Mouse (Mus musculus): ENCODE data around the gene Gm4353.

Gm4353 gene

GRCm38 (mm10) chr7:116040470-116041019, 43.9 kb downstream of the Gm4353 start:
- no peak for DNase-seq (ENCODE audit: low spot score in 2 of 2)

GRCm38 (mm10) chr7:116039538-116040466, 44.6 kb downstream of the Gm4353 start:
- DNase-seq (ENCODE audit: low spot score in 2 of 2), result peak; percentile 50 to 60

- no peak for DNase-seq (ENCODE audit: low spot score in 2 of 2)
Measured at GRCm38 (mm10) chr7:116039196-116039537, 45.3 kb downstream of the Gm4353 start, which contains the start of gene 1110004F10Rik. TSS of gene 1110004F10Rik (plus strand) at chr7:116039397.

GRCm38 (mm10) chr7:116038511-116038910, 45.9 kb downstream of the Gm4353 start, which contains the start of gene Sox6:
TSS of gene Sox6 (minus strand) at chr7:116038796.
- DNase-seq (ENCODE audit: low spot score in 2 of 2), result no peak

- no peak for DNase-seq (ENCODE audit: low spot score in 2 of 2)
Measured at GRCm38 (mm10) chr7:116038024-116038423, 46.4 kb downstream of the Gm4353 start.

- no peak for DNase-seq (ENCODE audit: low spot score in 2 of 2)
Measured at GRCm38 (mm10) chr7:116036591-116037555, 47.6 kb downstream of the Gm4353 start.

GRCm38 (mm10) chr7:116035504-116035903, 48.9 kb downstream of the Gm4353 start:
- DNase-seq (ENCODE audit: low spot score in 2 of 2), result no peak

- DNase-seq (ENCODE audit: low spot score in 2 of 2), result no peak
Measured at GRCm38 (mm10) chr7:116034282-116034758, 50.1 kb downstream of the Gm4353 start.

- DNase-seq (ENCODE audit: low spot score in 2 of 2), result no peak
Measured at GRCm38 (mm10) chr7:116033371-116034241, 50.8 kb downstream of the Gm4353 start.
